Mouse (Mus musculus) heart, adult 2 months (tissue): ENCODE measurements around the gene Sco1. TPM values are rescaled to one million over a fixed set of nuclear protein-coding genes. Genes with fewer than 3 reads are reported as not detected.
"Not testable (repeated sequence)": the region's sequence is repeated elsewhere in the genome, so short reads cannot be mapped to it uniquely, and the experiment has no call there.

Experiments
- DNase-seq, 2 experiments: peaks; one replicate each; pipeline ENCODE4 v3.0.0; 2021
- H3K27ac ChIP-seq: fragments of 200-600 bp; 2 replicates; pipeline ENCODE4 v1.8.1; 2022
- H3K27me3 ChIP-seq: fragments of 200-500 bp; 2 replicates; pipeline ENCODE4 v1.6.1; 2012; ENCODE audit warnings: mild to moderate bottlenecking, low read length, inconsistent platforms, mixed read lengths; ENCODE audit not compliant: control insufficient read depth, insufficient read depth
- H3K36me3 ChIP-seq: fragments of 200-500 bp; 2 replicates; pipeline ENCODE4 v1.6.1; 2012; ENCODE audit warnings: low read length, inconsistent platforms; ENCODE audit not compliant: control insufficient read depth, insufficient read depth
- H3K4me1 ChIP-seq: fragments of 200-500 bp; 2 replicates; pipeline ENCODE4 v1.6.1; 2011; ENCODE audit warnings: low read length; ENCODE audit not compliant: control insufficient read depth, insufficient read depth
- H3K4me3 ChIP-seq: fragments of 200-600 bp; 2 replicates; pipeline ENCODE4 v1.8.1; 2022
- H3K79me2 ChIP-seq: fragments of 200-500 bp; replicated peaks from 2 replicates; pipeline ENCODE4 v1.6.1; 2012; ENCODE audit warnings: mild to moderate bottlenecking, inconsistent platforms, low read length, moderate library complexity, mixed read lengths; ENCODE audit not compliant: control insufficient read depth, insufficient read depth
- H3K9ac ChIP-seq: fragments of 200-500 bp; 2 replicates; pipeline ENCODE4 v1.6.1; 2012; ENCODE audit warnings: low read depth, mild to moderate bottlenecking, control low read depth, inconsistent platforms, low read length, mixed read lengths
- CTCF ChIP-seq: fragments of 200-600 bp; IDR thresholded peaks from 2 replicates; pipeline ENCODE4 v1.8.1; 2022; ENCODE audit warnings: antibody characterized with exemption, mild to moderate bottlenecking, moderate library complexity
- EP300 ChIP-seq: fragments of 200-500 bp; IDR thresholded peaks from 2 replicates; pipeline ENCODE4 v1.6.1; 2011; ENCODE audit warnings: low read depth, low read length, control low read depth; ENCODE audit not compliant: insufficient read depth
- POLR2A ChIP-seq: fragments of 200-500 bp; IDR thresholded peaks from 2 replicates; pipeline ENCODE4 v1.6.1; 2011; ENCODE audit warnings: mild to moderate bottlenecking, low read depth, low read length, control low read depth; ENCODE audit not compliant: insufficient read depth
- WGBS: fragments of 180-500 bp; shearing (Covaris S2); methylation state at CpG from one replicate; pipeline ENCODE4 v1.1.7; 2018; 5-methylcytosine and 5-hydroxymethylcytosine counted together
- intact Hi-C: fragments of 180-260 bp; cut with DNase I; formaldehyde crosslinking; loops from one replicate; pipeline ENCODE4 v1.15.1; 2025
- polyA plus RNA-seq: library from polyadenylated mRNA; depleted of rRNA; stranded (reverse); fragments of >200 nt; gene quantifications from 2 replicates; pipeline ENCODE4 v1.2.3, GENCODE M21; 2012
- total RNA-seq, 2 experiments: library from RNA; stranded (reverse); gene quantifications; 2 replicates each; pipeline ENCODE4 v1.2.3; 2021

Sco1 gene
- total and polyA plus RNA-seq, 3 experiments, result 7.8 to 20.1 (median 18.3) TPM

DNA sequence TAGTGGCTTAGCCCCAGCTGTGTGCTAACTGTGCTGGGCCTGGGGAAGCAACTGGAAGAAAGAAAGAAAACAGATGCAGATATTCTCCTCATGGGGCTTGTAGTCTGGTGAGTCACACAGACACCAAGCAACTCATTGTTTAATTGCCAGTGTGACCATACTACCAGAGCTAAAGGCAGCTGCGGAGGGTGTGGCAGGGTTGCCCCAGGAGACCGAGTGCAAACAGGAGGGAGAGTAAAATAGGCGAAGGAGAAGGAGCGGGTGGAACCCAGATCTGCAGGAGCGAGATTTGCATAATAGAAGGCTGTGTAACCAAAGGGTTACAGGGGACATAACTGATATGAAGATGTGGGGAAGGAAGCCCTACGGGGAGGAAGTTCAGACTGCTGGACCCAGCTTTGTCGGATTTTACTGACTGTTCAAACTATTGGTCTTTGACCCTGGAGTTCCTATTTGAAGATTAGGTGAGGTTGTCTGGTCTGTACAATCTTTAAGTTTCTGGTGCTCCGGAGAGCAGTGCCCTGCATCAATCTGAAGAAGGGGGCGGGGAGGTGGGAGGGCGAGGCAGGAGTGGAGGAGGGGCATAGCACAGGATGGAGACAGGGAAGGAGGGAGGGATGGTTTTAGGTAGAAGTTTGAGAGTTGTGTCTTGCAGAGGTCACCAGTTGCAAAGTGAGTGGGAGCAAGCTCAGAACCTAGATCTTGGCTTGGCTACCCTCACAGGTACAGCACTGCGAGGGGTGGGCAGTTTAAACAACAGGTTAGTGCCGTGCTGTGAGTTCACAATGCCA is 34.5 kb upstream of the Sco1 start:
- peak; percentile 33 to 38 for DNase-seq
- Histone ChIP-seq H3K4me1 (no peaks in the 10 kb centered on the region), H3K79me2 (no peaks in the 10 kb centered on the region), H3K36me3 (no peaks in the 10 kb centered on the region), H3K27ac (no peak overlapping the region), H3K9ac (no peak overlapping the region), H3K4me3 (no peak overlapping the region), H3K27me3 (no peaks in the 10 kb centered on the region)
- 34% methylated on average over 12 of the region's 12 CpGs for WGBS
- no peak for TF ChIP-seq CTCF
- no peak for TF ChIP-seq POLR2A
- TF ChIP-seq EP300, result no peak
- intact Hi-C loops, result no loop called here

- Histone ChIP-seq H3K4me1 (no peaks in the 10 kb centered on the region), H3K79me2 (no peaks in the 10 kb centered on the region), H3K27ac (no peak overlapping the region), H3K4me3 (no peak overlapping the region), H3K9ac (no peak overlapping the region), H3K27me3 (no peaks in the 10 kb centered on the region), H3K36me3 (no peaks in the 10 kb centered on the region)
- intact Hi-C loops, result loop anchor here (2.0 to 5.0 kb wide), 2 partner anchors 35 to 82 kb away; no protein-coding TSS in a partner anchor
- TF ChIP-seq EP300, result no peak
- no peak for TF ChIP-seq CTCF
- TF ChIP-seq POLR2A, result no peak
- no peak for DNase-seq
- 47% methylated on average over 7 of the region's 7 CpGs for WGBS
These were observed 32.6 kb upstream of the Sco1 start for GRCm38 (mm10) chr11:67019711-67020475.

- no peaks in the 10 kb centered on the region for H3K27me3 ChIP-seq
- peak; percentile 55 to 72 for DNase-seq
- H3K4me1 ChIP-seq, result peaks cover 2% of the 10 kb centered on the region
- no peaks in the 10 kb centered on the region for H3K36me3 ChIP-seq
- no peaks in the 10 kb centered on the region for H3K79me2 ChIP-seq
- no peak overlapping the region; the same call in 1 of the 2 replicates for H3K4me3 ChIP-seq
- 4% methylated on average over 12 of the region's 12 CpGs for WGBS
- TF ChIP-seq POLR2A (no peak), EP300 (no peak), CTCF (peak; percentile 83)
- no peak overlapping the region for H3K27ac ChIP-seq
- no peak overlapping the region for H3K9ac ChIP-seq
- intact Hi-C loops, result loop anchor here (1.0 to 5.0 kb wide), 3 partner anchors 36 to 115 kb away; no protein-coding TSS in a partner anchor
These were observed 31.5 kb upstream of the Sco1 start for GRCm38 (mm10) chr11:67020948-67021347.

- intact Hi-C loops, result loop anchor here (5.0 kb wide), 1 partner anchor 80 kb away; no protein-coding TSS in a partner anchor
- Histone ChIP-seq H3K9ac (no peak overlapping the region), H3K27ac (no peak overlapping the region), H3K4me3 (no peak overlapping the region), H3K27me3 (no peaks in the 10 kb centered on the region), H3K79me2 (no peaks in the 10 kb centered on the region), H3K4me1 (peaks cover 2% of the 10 kb centered on the region), H3K36me3 (no peaks in the 10 kb centered on the region)
- DNase-seq, result no peak
- WGBS, result 67% methylated on average over 13 of the region's 13 CpGs
- peak; percentile 72 for TF ChIP-seq CTCF
- no peak for TF ChIP-seq EP300
These were observed 29.9 kb upstream of the Sco1 start for GRCm38 (mm10) chr11:67022354-67023115.

DNA sequence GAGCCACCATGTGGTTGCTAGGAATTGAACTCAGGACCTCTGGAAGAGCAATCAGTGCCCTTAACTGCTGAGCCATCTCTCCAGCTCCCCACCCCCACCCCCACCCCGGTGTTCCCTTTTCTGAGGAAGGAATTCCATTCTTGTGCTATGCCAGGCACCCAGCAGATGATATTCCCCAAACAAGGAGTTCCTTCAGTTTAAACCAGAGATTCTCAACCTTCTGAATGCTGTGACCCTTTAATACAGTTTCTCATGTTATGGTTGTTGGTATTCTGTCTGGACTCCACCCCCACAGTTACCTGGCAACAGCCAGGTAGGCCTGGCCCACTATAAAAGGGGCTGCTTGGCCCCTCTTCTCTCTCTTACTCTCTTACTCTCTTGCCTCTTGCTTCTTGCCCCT is 29.3 kb upstream of the Sco1 start:
- not testable (repeated sequence) for DNase-seq, H3K79me2 ChIP-seq, H3K27ac ChIP-seq, H3K4me1 ChIP-seq, H3K27me3 ChIP-seq, H3K4me3 ChIP-seq, H3K9ac ChIP-seq, H3K36me3 ChIP-seq
- 30% methylated on average over 1 of the region's 1 CpGs for WGBS
- intact Hi-C loops, result loop anchor here (5.0 kb wide), 1 partner anchor 79 kb away; no protein-coding TSS in a partner anchor
